Mouse (Mus musculus) stomach, embryonic 15.5 days (tissue): ENCODE data around the gene Jagn1. TPM values are rescaled to one million over a fixed set of nuclear protein-coding genes. Genes with fewer than 3 reads are reported as not detected.

Experiments used
- microRNA-seq: library from miRNA; unstranded; fragments of <30 nt; microRNA quantifications from one replicate; pipeline ENCODE4, GENCODE M21; 2016
- polyA plus RNA-seq: library from polyadenylated mRNA; unstranded; fragments of >200 nt; fragmentation: Nextera tagmentation; extraction: Ambion mirVana; gene quantifications from 2 replicates; pipeline ENCODE4 v1.2.1, GENCODE M21; 2015

Jagn1 gene
- polyA plus RNA-seq, 1 experiment from 2014 or later: 84.2 TPM

Small RNAs within 50 kb of the gene (microRNA-seq; reads per million reads assigned to microRNA genes)
- gene Gm24387: not detected

Other genes starting within 250 kb of the Jagn1 start
- gene Lhfpl4, start 247.2 kb upstream of the Jagn1 start, polyA plus RNA-seq: 1.7 and 2.0 TPM in 2 replicates
- gene Mtmr14, start 204.7 kb upstream of the Jagn1 start, polyA plus RNA-seq: 34.3 and 38.2 TPM in 2 replicates
- 0.22 and 0.23 TPM in 2 replicates for gene Cpne9, start 160.3 kb upstream of the Jagn1 start, polyA plus RNA-seq
- 15.9 and 17.6 TPM in 2 replicates for gene Brpf1, start 135.4 kb upstream of the Jagn1 start, polyA plus RNA-seq
- 13.1 and 13.3 TPM in 2 replicates for gene Ogg1, start 115.6 kb upstream of the Jagn1 start, polyA plus RNA-seq
- gene Camk1, start 98.6 kb upstream of the Jagn1 start, polyA plus RNA-seq: 92.7 and 94.4 TPM in 2 replicates
- 44.1 and 44.2 TPM in 2 replicates for gene Tada3, start 64.7 kb upstream of the Jagn1 start, polyA plus RNA-seq
- gene Arpc4, start 64.5 kb upstream of the Jagn1 start, polyA plus RNA-seq: 362 and 387 TPM in 2 replicates
- 2.9 and 3.2 TPM in 2 replicates for gene Ttll3, start 53.3 kb upstream of the Jagn1 start, polyA plus RNA-seq
- gene Rpusd3, start 23.2 kb upstream of the Jagn1 start, polyA plus RNA-seq: 15.9 and 20.8 TPM in 2 replicates
- 2.3 and 3.8 TPM in 2 replicates for gene Cidec, start 6.8 kb upstream of the Jagn1 start, polyA plus RNA-seq
- gene Il17re, start 15.9 kb downstream of the Jagn1 start, polyA plus RNA-seq: 16.8 and 18.2 TPM in 2 replicates
- 26.4 and 26.7 TPM in 2 replicates for gene Il17rc, start 28.9 kb downstream of the Jagn1 start, polyA plus RNA-seq
- gene Creld1, start 40.7 kb downstream of the Jagn1 start, polyA plus RNA-seq: 23.2 and 23.3 TPM in 2 replicates
- 0.40 and 0.54 TPM in 2 replicates for gene Prrt3, start 59.4 kb downstream of the Jagn1 start, polyA plus RNA-seq
- 88.5 and 94.7 TPM in 2 replicates for gene Emc3, start 89.1 kb downstream of the Jagn1 start, polyA plus RNA-seq
- 8.1 and 9.7 TPM in 2 replicates for gene Fancd2, start 89.1 kb downstream of the Jagn1 start, polyA plus RNA-seq
- gene Fancd2os, start 158.1 kb downstream of the Jagn1 start, polyA plus RNA-seq: 0.23 TPM in 1 of 2 replicates, not detected in the other
- 199 and 202 TPM in 2 replicates for gene Brk1, start 162.2 kb downstream of the Jagn1 start, polyA plus RNA-seq
- 39.5 and 43.6 TPM in 2 replicates for gene Vhl, start 181.4 kb downstream of the Jagn1 start, polyA plus RNA-seq
- 8.0 and 10.0 TPM in 2 replicates for gene Irak2, start 195.9 kb downstream of the Jagn1 start, polyA plus RNA-seq